Mouse (Mus musculus): Measurements from ENCODE around the gene Dusp2. TPM values are rescaled to one million over a fixed set of nuclear protein-coding genes. Genes with fewer than 3 reads are reported as not detected.

Dusp2 gene
- polyA plus RNA-seq, 1 experiment, result not detected

- TF ChIP-seq POLR2A (IDR thresholded peaks at IDR 0.05; ENCODE audit: insufficient read depth, low read depth, low read length), result no peak
- no peak for TF ChIP-seq CTCF (IDR thresholded peaks at IDR 0.05; ENCODE audit: insufficient read depth, low read depth, low read length)
- Histone ChIP-seq H3K4me3 (ENCODE audit: insufficient read depth, low read depth, low read length) (no peak overlapping the region), H3K27ac (ENCODE audit: insufficient read depth, low read depth, low read length) (no peak overlapping the region), H3K4me1 (ENCODE audit: control insufficient read depth, insufficient read depth, low read length) (no peaks in the 10 kb centered on the region)
- 72% methylated on average over 5 of the region's 5 CpGs for WGBS
Measured at GRCm38 (mm10) chr2:127316431-127316830, 19.5 kb upstream of the Dusp2 start.

- Histone ChIP-seq H3K4me3 (ENCODE audit: insufficient read depth, low read depth, low read length) (no peak overlapping the region), H3K27ac (ENCODE audit: insufficient read depth, low read depth, low read length) (no peak overlapping the region), H3K4me1 (ENCODE audit: control insufficient read depth, insufficient read depth, low read length) (no peaks in the 10 kb centered on the region)
- no peak for TF ChIP-seq POLR2A (IDR thresholded peaks at IDR 0.05; ENCODE audit: insufficient read depth, low read depth, low read length)
- no peak for TF ChIP-seq CTCF (IDR thresholded peaks at IDR 0.05; ENCODE audit: insufficient read depth, low read depth, low read length)
- WGBS, result 86% methylated on average over 4 of the region's 4 CpGs
Measured at GRCm38 (mm10) chr2:127318136-127318535, 17.8 kb upstream of the Dusp2 start.

- WGBS, result 74% methylated on average over 4 of the region's 4 CpGs
- Histone ChIP-seq H3K27ac (ENCODE audit: insufficient read depth, low read depth, low read length) (no peak overlapping the region), H3K4me3 (ENCODE audit: insufficient read depth, low read depth, low read length) (no peak overlapping the region), H3K4me1 (ENCODE audit: control insufficient read depth, insufficient read depth, low read length) (no peaks in the 10 kb centered on the region)
- TF ChIP-seq CTCF (IDR thresholded peaks at IDR 0.05; ENCODE audit: insufficient read depth, low read depth, low read length), result no peak
- TF ChIP-seq POLR2A (IDR thresholded peaks at IDR 0.05; ENCODE audit: insufficient read depth, low read depth, low read length), result no peak
Measured at GRCm38 (mm10) chr2:127319071-127319470, 16.9 kb upstream of the Dusp2 start.

- 76% methylated on average over 6 of the region's 6 CpGs for WGBS
- TF ChIP-seq CTCF (IDR thresholded peaks at IDR 0.05; ENCODE audit: insufficient read depth, low read depth, low read length) (no peak), POLR2A (IDR thresholded peaks at IDR 0.05; ENCODE audit: insufficient read depth, low read depth, low read length) (no peak)
- H3K27ac ChIP-seq (ENCODE audit: insufficient read depth, low read depth, low read length), result no peak overlapping the region
Measured at GRCm38 (mm10) chr2:127322671-127323285, 13.2 kb upstream of the Dusp2 start.

GRCm38 (mm10) chr2:127323667-127324066 is 12.3 kb upstream of the Dusp2 start:
- TF ChIP-seq POLR2A (IDR thresholded peaks at IDR 0.05; ENCODE audit: insufficient read depth, low read depth, low read length) (no peak), CTCF (IDR thresholded peaks at IDR 0.05; ENCODE audit: insufficient read depth, low read depth, low read length) (no peak)
- 97% methylated on average over 1 of the region's 1 CpGs for WGBS

More at GRCm38 (mm10) chr2:127322671-127323285, 13.2 kb upstream of the Dusp2 start:
- no peak overlapping the region for H3K4me3 ChIP-seq (ENCODE audit: insufficient read depth, low read depth, low read length)
- H3K4me1 ChIP-seq (ENCODE audit: control insufficient read depth, insufficient read depth, low read length), result 0 out of 2 replicates have a peak, but pooled peaks cover 3% of the 10 kb centered on the region

GRCm38 (mm10) chr2:127324456-127324855 is 11.5 kb upstream of the Dusp2 start:
- WGBS, result 76% methylated on average over 7 of the region's 7 CpGs
- H3K4me3 ChIP-seq (ENCODE audit: insufficient read depth, low read depth, low read length), result no peak overlapping the region
- 0 out of 2 replicates have a peak, but pooled peaks cover 3% of the 10 kb centered on the region for H3K4me1 ChIP-seq (ENCODE audit: control insufficient read depth, insufficient read depth, low read length)
- no peak overlapping the region for H3K27ac ChIP-seq (ENCODE audit: insufficient read depth, low read depth, low read length)
- TF ChIP-seq CTCF (IDR thresholded peaks at IDR 0.05; ENCODE audit: insufficient read depth, low read depth, low read length), result no peak
- TF ChIP-seq POLR2A (IDR thresholded peaks at IDR 0.05; ENCODE audit: insufficient read depth, low read depth, low read length), result no peak

More at GRCm38 (mm10) chr2:127323667-127324066, 12.3 kb upstream of the Dusp2 start:
- Histone ChIP-seq H3K27ac (ENCODE audit: insufficient read depth, low read depth, low read length) (no peak overlapping the region), H3K4me1 (ENCODE audit: control insufficient read depth, insufficient read depth, low read length) (0 out of 2 replicates have a peak, but pooled peaks cover 3% of the 10 kb centered on the region), H3K4me3 (ENCODE audit: insufficient read depth, low read depth, low read length) (no peak overlapping the region)

GRCm38 (mm10) chr2:127328090-127328851 is 7.7 kb upstream of the Dusp2 start:
- TF ChIP-seq CTCF (IDR thresholded peaks at IDR 0.05; ENCODE audit: insufficient read depth, low read depth, low read length) (no peak), POLR2A (IDR thresholded peaks at IDR 0.05; ENCODE audit: insufficient read depth, low read depth, low read length) (no peak)
- peaks cover 3% of the 10 kb centered on the region; the same call in 1 of the 2 replicates for H3K4me1 ChIP-seq (ENCODE audit: control insufficient read depth, insufficient read depth, low read length)
- H3K27ac ChIP-seq (ENCODE audit: insufficient read depth, low read depth, low read length), result no peak overlapping the region
- no peak overlapping the region for H3K4me3 ChIP-seq (ENCODE audit: insufficient read depth, low read depth, low read length)
- 84% methylated on average over 12 of the region's 12 CpGs for WGBS

- 88% methylated on average over 14 of the region's 14 CpGs for WGBS
- Histone ChIP-seq H3K27ac (ENCODE audit: insufficient read depth, low read depth, low read length) (no peak overlapping the region), H3K4me1 (ENCODE audit: control insufficient read depth, insufficient read depth, low read length) (peaks cover 8% of the 10 kb centered on the region), H3K4me3 (ENCODE audit: insufficient read depth, low read depth, low read length) (no peak overlapping the region)
- no peak for TF ChIP-seq CTCF (IDR thresholded peaks at IDR 0.05; ENCODE audit: insufficient read depth, low read depth, low read length)
- TF ChIP-seq POLR2A (IDR thresholded peaks at IDR 0.05; ENCODE audit: insufficient read depth, low read depth, low read length), result no peak
Measured at GRCm38 (mm10) chr2:127332807-127333570, 3.0 kb upstream of the Dusp2 start.
